Mouse (Mus musculus): ENCODE results near the gene Dupd1. TPM values are rescaled to one million over a fixed set of nuclear protein-coding genes. Genes with fewer than 3 reads are reported as not detected.

Dupd1 gene
- polyA plus RNA-seq (2016; fragmentation: Nextera tagmentation; extraction: Ambion mirVana) = not detected in 2 replicates

GRCm38 (mm10) chr14:21714486-21714885 is at the start of gene Dupd1:
TSS of gene Dupd1 (minus strand) at chr14:21714576.
- DNase-seq (ENCODE audit: extremely low spot score, low spot score) = no peak
- peaks cover 2% of the 10 kb centered on the region; the same call in 1 of the 2 replicates for H3K27me3 ChIP-seq (ENCODE audit: poor library complexity, severe bottlenecking)
- 81% methylated on average over 5 of the region's 5 CpGs for WGBS
- H3K9me3 ChIP-seq = no peaks in the 10 kb centered on the region
- H3K27ac ChIP-seq = no peak within 1 kb of the TSS
- no peaks in the 10 kb centered on the region for H3K36me3 ChIP-seq (replicated peaks)
- H3K4me1 ChIP-seq = peaks cover 14% of the 10 kb centered on the region
- H3K4me3 ChIP-seq = no peak within 1 kb of the TSS

GRCm38 (mm10) chr14:21763736-21764135 is 49.4 kb upstream of the Dupd1 start:
- Histone ChIP-seq H3K36me3 (replicated peaks) (no peaks in the 10 kb centered on the region), H3K4me1 (peaks cover 28% of the 10 kb centered on the region), H3K4me3 (no peak overlapping the region), H3K27me3 (ENCODE audit: poor library complexity, severe bottlenecking) (no peaks in the 10 kb centered on the region), H3K27ac (no peak overlapping the region), H3K9me3 (no peaks in the 10 kb centered on the region)
- 94% methylated on average over 3 of the region's 3 CpGs for WGBS
- DNase-seq (ENCODE audit: extremely low spot score, low spot score) = no peak

GRCm38 (mm10) chr14:21761560-21761959 is 47.2 kb upstream of the Dupd1 start:
- H3K4me3 ChIP-seq = no peak overlapping the region
- no peak for DNase-seq (ENCODE audit: extremely low spot score, low spot score)
- H3K27ac ChIP-seq = no peak overlapping the region
- no peaks in the 10 kb centered on the region for H3K9me3 ChIP-seq
- no peaks in the 10 kb centered on the region for H3K27me3 ChIP-seq (ENCODE audit: poor library complexity, severe bottlenecking)
- 93% methylated on average over 9 of the region's 9 CpGs for WGBS
- H3K36me3 ChIP-seq (replicated peaks) = no peaks in the 10 kb centered on the region
- peaks cover 16% of the 10 kb centered on the region for H3K4me1 ChIP-seq

GRCm38 (mm10) chr14:21753367-21753766 is 39.0 kb upstream of the Dupd1 start:
- WGBS = 84% methylated on average over 4 of the region's 4 CpGs
- peaks cover 26% of the 10 kb centered on the region for H3K4me1 ChIP-seq

DNA sequence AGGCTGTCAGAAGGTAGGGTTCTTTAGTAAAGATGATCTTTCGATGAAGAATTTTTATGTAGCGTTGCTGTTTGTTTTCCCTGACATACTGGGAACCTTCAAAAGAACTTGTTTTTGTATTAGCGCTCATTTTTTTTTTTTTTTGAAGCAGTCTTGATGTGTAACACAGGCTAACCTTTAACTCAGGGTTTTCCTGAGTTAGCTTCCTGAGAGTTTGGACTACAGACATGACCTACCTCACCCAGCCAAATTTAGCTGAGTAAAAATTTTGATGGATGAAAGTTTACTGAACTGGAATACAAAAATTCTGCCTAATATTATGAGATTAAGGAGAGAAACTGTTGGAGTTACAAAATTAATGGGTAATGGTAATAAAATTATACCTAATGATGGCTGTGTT is 38.0 kb upstream of the Dupd1 start:
- 94% methylated on average over 3 of the region's 3 CpGs for WGBS
- Histone ChIP-seq H3K4me3 (no peak overlapping the region), H3K27ac (no peak overlapping the region), H3K36me3 (replicated peaks) (no peaks in the 10 kb centered on the region), H3K27me3 (ENCODE audit: poor library complexity, severe bottlenecking) (no peaks in the 10 kb centered on the region), H3K4me1 (peaks cover 28% of the 10 kb centered on the region), H3K9me3 (no peaks in the 10 kb centered on the region)
- no peak for DNase-seq (ENCODE audit: extremely low spot score, low spot score)

More at GRCm38 (mm10) chr14:21753367-21753766, 39.0 kb upstream of the Dupd1 start:
- no peak overlapping the region for H3K27ac ChIP-seq
- no peak for DNase-seq (ENCODE audit: extremely low spot score, low spot score)
- no peaks in the 10 kb centered on the region for H3K36me3 ChIP-seq (replicated peaks)
- no peaks in the 10 kb centered on the region for H3K9me3 ChIP-seq
- no peak overlapping the region for H3K4me3 ChIP-seq
- no peaks in the 10 kb centered on the region for H3K27me3 ChIP-seq (ENCODE audit: poor library complexity, severe bottlenecking)

DNA sequence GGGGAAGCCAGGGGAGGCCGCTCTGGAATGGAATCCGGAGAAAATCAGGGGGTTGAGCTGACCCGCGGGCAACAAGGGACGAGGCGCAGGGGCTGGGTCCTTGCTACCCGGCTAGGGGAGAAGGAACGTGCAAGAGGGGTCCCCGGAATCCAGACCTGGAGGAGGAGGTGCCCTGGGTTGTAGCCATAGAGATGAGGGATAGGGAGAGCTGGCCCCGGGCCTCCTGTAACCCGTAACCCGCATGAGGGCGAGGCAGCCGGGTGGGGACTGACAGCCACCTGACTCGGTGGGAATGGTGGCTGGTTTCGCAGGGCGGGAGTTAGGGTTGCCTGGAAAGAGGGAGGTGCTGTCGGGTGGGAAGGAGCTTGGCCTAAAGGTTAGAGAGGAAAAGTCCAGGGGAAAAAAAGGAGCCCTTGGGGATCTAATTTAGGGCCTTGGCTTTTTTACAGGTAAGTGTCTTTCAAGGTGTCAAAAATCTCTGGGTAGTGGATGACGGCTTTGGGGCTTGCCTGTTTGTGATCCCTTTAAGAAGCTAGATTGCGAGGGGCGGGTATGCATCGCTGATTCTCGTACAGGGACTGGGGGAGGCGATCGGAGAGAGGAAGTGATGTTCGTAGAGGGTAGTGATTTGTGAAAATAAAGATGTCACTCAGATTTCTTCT is 36.6 kb upstream of the Dupd1 start, which contains the start of gene Dusp13:
Gene Dusp13 (minus strand): TSS at position 301 of the 662 bp plus-strand sequence.
- H3K27me3 ChIP-seq (ENCODE audit: poor library complexity, severe bottlenecking) = no peaks in the 10 kb centered on the region
- H3K36me3 ChIP-seq (replicated peaks) = no peaks in the 10 kb centered on the region
- peak within 1 kb of the TSS; percentile 99 for H3K4me3 ChIP-seq
- peak within 1 kb of the TSS; percentile 93 for H3K27ac ChIP-seq
- DNase-seq (ENCODE audit: extremely low spot score, low spot score) = peak; percentile 57
- WGBS = under 1% methylated on average over 26 of the region's 26 CpGs
- H3K9me3 ChIP-seq = no peaks in the 10 kb centered on the region
- H3K4me1 ChIP-seq = peaks cover 28% of the 10 kb centered on the region

- peak; percentile 90 for DNase-seq (ENCODE audit: extremely low spot score, low spot score)
- Histone ChIP-seq H3K27me3 (ENCODE audit: poor library complexity, severe bottlenecking) (no peaks in the 10 kb centered on the region), H3K36me3 (replicated peaks) (no peaks in the 10 kb centered on the region), H3K9me3 (no peaks in the 10 kb centered on the region), H3K27ac (peak within 1 kb of the TSS; percentile 93), H3K4me3 (peak within 1 kb of the TSS; percentile 99), H3K4me1 (peaks cover 28% of the 10 kb centered on the region)
- WGBS = 7% methylated on average over 52 of the region's 52 CpGs
Measured at GRCm38 (mm10) chr14:21750008-21750880, 35.9 kb upstream of the Dupd1 start, which contains the start of gene Samd8. TSS of gene Samd8 (plus strand) at chr14:21750531.

DNA sequence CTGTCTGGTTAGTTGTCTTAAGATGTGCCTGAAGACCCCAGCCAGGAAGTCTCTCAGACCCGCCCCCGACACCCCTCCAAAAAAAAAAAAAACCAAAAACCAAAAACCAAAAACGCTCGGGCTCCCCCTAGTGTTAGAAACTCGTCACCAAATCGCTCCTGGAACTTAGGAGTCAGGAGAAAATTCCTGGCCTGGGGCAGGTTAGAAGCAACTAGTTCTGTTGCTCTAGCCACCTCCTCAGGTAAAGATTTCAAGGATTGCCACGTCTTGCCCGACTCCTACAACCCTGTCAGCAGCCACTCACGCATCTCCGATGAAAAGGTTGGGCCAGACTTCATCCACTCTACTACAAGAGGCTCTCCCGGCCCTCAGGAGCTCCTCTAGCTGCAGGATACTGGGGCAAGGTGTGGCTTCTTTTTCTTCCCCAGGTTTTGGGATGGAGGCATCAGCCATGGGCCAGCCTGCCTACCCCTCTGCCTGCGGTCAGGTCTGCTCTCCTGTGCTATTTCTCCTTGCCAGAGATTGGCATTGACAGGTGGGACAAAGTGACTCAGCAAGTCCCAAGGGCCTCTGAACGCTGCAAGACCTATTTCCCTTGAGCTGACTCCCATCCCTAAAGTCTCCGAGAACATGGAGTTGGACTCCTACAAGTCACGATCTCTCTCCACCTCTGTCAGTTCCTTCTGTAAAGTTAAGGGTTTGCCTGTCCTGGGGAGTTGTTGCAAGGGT is 33.9 kb upstream of the Dupd1 start:
- H3K27ac ChIP-seq = no peak overlapping the region
- H3K4me3 ChIP-seq = no peak overlapping the region
- peaks cover 5% of the 10 kb centered on the region; the same call in 1 of the 2 replicates for H3K27me3 ChIP-seq (ENCODE audit: poor library complexity, severe bottlenecking)
- H3K4me1 ChIP-seq = peaks cover 28% of the 10 kb centered on the region
- no peaks in the 10 kb centered on the region for H3K36me3 ChIP-seq (replicated peaks)
- DNase-seq (ENCODE audit: extremely low spot score, low spot score) = peak; percentile 35
- no peaks in the 10 kb centered on the region for H3K9me3 ChIP-seq
- 44% methylated on average over 15 of the region's 15 CpGs for WGBS

- Histone ChIP-seq H3K27me3 (ENCODE audit: poor library complexity, severe bottlenecking) (peaks cover 5% of the 10 kb centered on the region; the same call in 1 of the 2 replicates), H3K9me3 (no peaks in the 10 kb centered on the region), H3K27ac (no peak overlapping the region), H3K4me1 (peaks cover 24% of the 10 kb centered on the region), H3K36me3 (replicated peaks) (no peaks in the 10 kb centered on the region), H3K4me3 (no peak overlapping the region)
- no peak for DNase-seq (ENCODE audit: extremely low spot score, low spot score)
- 75% methylated on average over 14 of the region's 14 CpGs for WGBS
Measured at GRCm38 (mm10) chr14:21747436-21748141, 33.2 kb upstream of the Dupd1 start.

DNA sequence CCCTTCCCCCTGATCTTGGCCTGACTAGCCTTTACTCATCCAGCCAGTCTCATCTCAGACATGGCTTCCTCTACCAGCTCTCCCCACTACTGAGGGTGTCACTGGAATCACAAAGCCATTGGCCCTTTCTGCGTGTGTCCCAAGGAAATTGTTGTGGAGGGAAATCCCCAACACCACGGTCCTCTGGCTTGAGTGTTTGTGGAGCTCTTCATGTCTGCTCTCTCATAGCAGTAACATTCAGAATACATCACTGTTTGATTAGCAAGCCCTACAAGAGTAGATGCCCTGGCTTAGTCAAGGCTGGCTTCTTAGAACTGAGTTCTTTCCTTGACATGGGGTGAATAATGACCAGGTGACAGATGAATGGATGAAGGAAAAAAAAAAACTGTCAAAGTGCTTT is 32.5 kb upstream of the Dupd1 start:
- 87% methylated on average over 2 of the region's 2 CpGs for WGBS
- Histone ChIP-seq H3K27me3 (ENCODE audit: poor library complexity, severe bottlenecking) (peaks cover 5% of the 10 kb centered on the region; the same call in 1 of the 2 replicates), H3K27ac (no peak overlapping the region), H3K36me3 (replicated peaks) (no peaks in the 10 kb centered on the region), H3K4me3 (no peak overlapping the region), H3K9me3 (no peaks in the 10 kb centered on the region), H3K4me1 (peaks cover 19% of the 10 kb centered on the region)
- DNase-seq (ENCODE audit: extremely low spot score, low spot score) = no peak

DNA sequence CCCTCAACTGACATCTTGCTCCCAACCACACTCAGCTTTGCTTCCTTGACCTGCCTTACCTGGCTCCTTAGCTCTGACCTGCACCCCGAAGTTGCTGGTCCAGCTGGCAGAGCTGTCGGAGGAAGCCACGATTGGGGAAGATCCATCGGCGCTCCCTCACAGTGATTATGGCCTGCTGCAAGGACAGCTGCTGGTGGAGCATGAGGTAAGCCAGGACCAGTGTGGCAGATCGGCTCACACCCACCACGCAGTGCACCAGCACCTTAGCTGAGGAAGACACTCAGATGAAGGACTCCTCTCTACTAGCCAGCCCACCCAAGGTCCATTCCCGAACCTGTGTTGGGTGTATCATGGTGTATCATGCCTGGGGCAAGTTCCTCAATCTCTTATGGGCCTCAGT is 31.9 kb upstream of the Dupd1 start:
- Histone ChIP-seq H3K27ac (no peak overlapping the region), H3K36me3 (replicated peaks) (no peaks in the 10 kb centered on the region), H3K4me1 (peaks cover 17% of the 10 kb centered on the region), H3K9me3 (no peaks in the 10 kb centered on the region), H3K4me3 (no peak overlapping the region), H3K27me3 (ENCODE audit: poor library complexity, severe bottlenecking) (peaks cover 5% of the 10 kb centered on the region; the same call in 1 of the 2 replicates)
- DNase-seq (ENCODE audit: extremely low spot score, low spot score) = no peak
- 91% methylated on average over 8 of the region's 8 CpGs for WGBS

DNA sequence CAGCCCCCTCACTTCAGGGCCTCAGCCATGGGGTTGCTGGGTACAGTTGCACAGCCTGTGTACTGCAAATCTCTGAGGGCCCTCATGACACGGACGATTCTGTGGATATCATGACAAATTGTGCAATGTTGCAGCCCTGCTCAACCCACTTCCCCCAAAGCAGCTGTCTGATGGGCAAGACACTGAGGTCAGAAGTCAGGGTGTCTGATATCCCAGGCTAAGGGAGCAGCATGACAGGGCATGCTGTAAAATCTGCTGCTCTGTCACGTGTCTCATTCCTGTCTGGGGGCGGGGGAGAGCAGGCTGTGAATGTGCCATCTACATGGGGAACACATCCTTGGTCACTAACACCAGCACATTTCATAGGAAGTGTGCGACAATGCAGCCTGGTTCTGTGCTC is 30.8 kb upstream of the Dupd1 start:
- peaks cover 6% of the 10 kb centered on the region; the same call in 1 of the 2 replicates for H3K27me3 ChIP-seq (ENCODE audit: poor library complexity, severe bottlenecking)
- no peak for DNase-seq (ENCODE audit: extremely low spot score, low spot score)
- H3K4me3 ChIP-seq = no peak overlapping the region
- H3K9me3 ChIP-seq = no peaks in the 10 kb centered on the region
- peaks cover 11% of the 10 kb centered on the region for H3K4me1 ChIP-seq
- H3K27ac ChIP-seq = 0 out of 2 replicates have a peak overlapping the region, but pooled peaks have one; percentile 15
- WGBS = 80% methylated on average over 5 of the region's 5 CpGs
- no peaks in the 10 kb centered on the region for H3K36me3 ChIP-seq (replicated peaks)
